Mouse (Mus musculus): ENCODE data around the gene Cabp5.
"Not testable (repeated sequence)": the region's sequence is repeated elsewhere in the genome, so short reads cannot be mapped to it uniquely, and the experiment has no call there.

Cabp5 gene

GRCm38 (mm10) chr7:13397832-13398231, at the start of gene Cabp5:
TSS of gene Cabp5 (plus strand) at chr7:13398132.
- DNase-seq (ENCODE audit: low spot score): no peak

GRCm38 (mm10) chr7:13355943-13356342, 42.0 kb upstream of the Cabp5 start:
- no peak for DNase-seq (ENCODE audit: low spot score)

GRCm38 (mm10) chr7:13380588-13380987, 17.3 kb upstream of the Cabp5 start:
- no peak for DNase-seq (ENCODE audit: low spot score)

GRCm38 (mm10) chr7:13450541-13450940, 52.6 kb downstream of the Cabp5 start, which contains the start of gene Bsph1:
TSS of gene Bsph1 (plus strand) at chr7:13450841.
- DNase-seq (ENCODE audit: low spot score): not testable (repeated sequence)
